Mouse (Mus musculus) kidney, postnatal 4 days (tissue): ENCODE results near the gene Trpv5.

ENCODE experiments used
- DNase-seq, 2 experiments: peaks; one replicate each; pipeline ENCODE4 v3.0.0; 2021; ENCODE audit warnings: mixed read lengths in 2 of 2

Trpv5 gene

DNA sequence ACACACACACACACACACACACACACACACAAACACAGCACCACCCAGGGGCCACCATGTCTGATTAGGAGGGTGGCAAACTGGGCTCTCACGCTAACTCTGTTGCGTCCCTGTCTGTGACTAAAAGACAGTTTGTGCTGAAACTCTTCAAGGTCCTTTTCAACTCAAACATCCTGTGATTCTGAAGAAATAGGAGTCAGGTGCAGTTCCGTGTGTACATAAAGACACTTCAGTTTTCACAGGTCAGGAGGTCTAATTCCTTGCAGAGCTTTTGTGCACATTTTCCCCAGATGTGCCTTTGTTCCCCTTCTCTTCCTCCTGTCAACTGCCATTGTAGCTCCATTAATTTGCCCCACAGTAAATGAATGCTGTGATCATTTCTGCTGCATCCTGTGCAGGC is 40.1 kb downstream of the Trpv5 start:
- no peak for DNase-seq

DNA sequence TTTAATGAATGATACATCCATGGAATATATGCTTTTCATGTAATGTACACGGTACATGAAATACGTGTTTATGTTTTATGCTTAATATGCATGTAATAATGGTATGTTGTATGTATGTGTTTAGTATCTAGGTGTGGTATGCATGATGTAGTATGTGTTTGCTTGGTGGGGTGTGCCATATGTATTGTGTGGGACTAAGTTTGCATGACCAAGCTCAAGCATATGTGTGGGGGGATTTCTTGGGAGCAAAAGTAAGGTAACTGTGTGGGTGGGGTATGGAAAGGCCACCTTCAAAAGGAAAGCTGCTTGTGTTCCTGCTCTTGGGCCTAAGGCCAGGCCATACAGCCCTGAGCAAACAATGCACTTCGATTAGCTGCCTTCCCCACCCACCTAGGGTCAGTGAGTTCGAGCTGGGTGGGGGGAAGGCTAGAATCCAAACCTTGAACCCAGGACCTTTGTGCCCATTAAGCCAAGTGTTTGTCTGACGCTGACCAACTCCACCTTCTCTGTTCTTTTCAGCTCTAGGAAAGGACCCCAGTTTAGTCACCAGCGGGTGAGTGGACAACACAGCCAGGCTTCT is 42.6 kb downstream of the Trpv5 start:
- DNase-seq: no peak

DNA sequence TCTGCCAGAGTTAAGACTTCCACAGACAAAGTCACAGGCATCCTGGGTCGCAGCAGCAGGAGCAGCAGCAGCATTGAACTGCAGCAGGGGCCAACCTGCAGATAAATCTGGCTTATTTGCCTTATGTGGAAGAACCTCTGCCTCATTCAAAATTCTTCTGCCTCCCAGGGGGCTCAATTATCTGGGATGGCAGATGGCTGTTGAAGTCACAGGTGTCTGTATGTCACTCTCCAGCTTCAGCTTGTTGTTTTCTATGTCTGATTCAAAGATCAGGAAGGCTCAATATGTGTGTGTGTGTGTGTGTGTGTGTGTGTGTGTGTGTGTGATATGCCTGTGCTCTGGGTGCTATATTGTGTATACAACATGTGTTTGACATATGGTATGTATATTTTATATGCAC is 43.2 kb downstream of the Trpv5 start:
- DNase-seq: no peak

DNA sequence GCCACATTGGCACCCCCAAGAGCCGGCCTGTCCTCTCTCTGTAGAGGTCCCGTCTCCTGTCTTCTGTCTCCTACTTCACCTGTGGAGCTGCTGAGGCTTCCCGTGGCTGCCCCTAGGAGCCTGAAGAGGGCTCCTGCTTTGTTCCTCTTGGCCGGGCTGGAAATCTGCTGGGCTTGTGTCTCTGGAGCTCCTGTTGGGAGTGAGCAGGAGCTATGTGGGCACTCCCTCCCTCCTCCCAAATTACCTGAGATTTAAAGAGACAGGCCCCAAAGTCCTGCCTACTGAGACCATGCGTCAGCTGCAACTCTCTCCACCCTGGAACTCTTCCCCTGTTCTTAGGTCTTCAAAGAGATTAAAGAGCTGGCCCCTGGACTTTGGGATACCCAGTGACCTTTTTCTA is 44.4 kb downstream of the Trpv5 start, which contains the start of gene Trpv6:
Gene Trpv6, minus strand, starts transcription at position 228 of the 400 bp plus-strand sequence.
- DNase-seq: peak in 1 of 2 experiments; percentile 19

DNA sequence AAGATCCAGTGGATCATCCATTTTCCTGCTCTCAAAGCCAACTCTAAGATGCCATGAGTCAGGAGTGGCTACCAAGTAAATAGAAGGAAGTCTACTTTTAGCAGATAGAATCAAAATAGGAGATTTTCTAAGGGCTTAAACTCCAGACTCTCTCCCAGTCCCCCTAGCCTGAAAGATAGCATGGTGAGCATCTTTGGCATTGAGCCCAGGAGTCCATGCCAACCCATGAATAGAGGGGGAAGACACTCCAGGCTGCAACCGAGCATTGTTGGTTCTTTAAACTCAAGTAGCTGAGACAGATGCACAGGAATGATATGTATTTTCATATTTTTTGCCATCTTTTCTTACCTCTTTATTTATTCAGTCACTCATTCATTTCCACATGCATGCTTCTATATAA is 45.4 kb downstream of the Trpv5 start:
- DNase-seq: no peak

DNA sequence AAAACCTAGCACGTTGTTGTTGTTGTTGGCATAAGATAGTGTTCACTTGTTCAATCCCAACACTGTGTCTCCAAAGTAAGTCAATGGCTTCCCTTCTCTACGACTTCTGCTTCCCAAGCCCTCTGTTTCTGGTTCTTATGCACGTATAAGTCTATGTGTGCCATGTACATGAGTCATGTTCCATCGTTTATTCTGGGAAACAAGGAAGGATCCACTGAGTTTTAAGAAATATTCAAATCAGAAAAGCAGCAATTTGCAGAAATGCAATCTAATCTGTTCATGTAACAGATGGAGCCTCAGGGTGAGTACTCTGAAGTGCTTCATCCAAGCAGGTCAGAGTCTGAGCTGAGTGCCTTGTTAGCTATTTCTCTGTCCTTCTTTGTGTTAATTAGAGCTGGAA is 49.0 kb downstream of the Trpv5 start:
- no peak for DNase-seq

DNA sequence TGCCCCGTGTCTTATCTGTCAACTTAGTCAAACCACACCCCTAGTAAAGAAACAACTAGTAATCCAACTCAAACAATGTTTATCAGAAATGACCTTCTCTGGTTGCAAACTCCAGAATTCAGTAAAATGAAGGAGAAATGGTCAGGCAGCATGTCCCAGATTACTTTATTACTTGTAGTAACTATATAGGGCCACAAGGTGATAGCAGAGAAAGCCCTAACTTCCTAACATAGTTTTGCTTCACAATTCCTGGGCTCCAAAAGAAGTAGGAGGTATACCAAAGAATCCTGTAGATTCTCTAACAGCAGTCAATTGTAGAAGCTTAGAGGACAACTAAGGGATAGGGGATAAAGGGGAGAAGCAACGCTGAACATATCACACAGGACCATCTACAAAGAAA is 49.8 kb downstream of the Trpv5 start:
- no peak for DNase-seq

DNA sequence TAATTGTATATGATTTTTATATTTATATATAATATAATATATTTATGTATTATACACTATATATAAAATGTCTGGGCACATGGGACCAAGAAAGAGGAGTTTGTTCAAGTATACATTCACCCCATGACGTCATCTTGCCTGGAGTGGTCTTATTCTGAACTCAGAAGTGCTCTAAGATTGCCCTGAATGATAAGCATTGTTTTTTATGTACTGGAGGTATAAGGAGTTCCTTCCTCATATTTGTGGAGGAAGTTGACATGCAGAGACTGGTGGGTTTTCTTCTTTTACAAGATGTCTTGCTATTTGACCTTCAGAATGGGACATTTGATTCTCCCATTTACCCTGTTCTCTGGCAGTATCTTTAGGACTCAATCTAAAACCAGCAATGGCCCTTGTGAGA is 52.4 kb downstream of the Trpv5 start:
- no peak for DNase-seq

DNA sequence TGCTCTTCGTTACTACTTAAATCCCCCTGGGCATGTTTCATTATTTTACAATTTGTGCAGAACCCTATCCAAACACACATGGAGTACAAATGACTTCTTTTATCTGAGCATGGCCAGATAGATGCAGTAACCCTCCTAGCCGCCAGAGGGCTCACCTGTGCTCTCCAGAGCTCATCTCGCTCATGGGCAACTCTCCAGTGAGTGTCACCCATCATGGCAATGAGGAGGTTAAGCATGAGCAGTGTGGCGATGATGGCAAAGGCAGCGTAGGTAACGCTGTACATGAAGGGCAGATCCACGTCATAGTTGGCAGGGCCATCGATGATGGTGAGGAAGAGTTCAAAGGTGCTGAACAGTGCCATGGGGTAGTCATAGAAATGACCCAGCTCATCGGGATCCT is 57.9 kb downstream of the Trpv5 start:
- DNase-seq: peak; percentile 29 to 32

DNA sequence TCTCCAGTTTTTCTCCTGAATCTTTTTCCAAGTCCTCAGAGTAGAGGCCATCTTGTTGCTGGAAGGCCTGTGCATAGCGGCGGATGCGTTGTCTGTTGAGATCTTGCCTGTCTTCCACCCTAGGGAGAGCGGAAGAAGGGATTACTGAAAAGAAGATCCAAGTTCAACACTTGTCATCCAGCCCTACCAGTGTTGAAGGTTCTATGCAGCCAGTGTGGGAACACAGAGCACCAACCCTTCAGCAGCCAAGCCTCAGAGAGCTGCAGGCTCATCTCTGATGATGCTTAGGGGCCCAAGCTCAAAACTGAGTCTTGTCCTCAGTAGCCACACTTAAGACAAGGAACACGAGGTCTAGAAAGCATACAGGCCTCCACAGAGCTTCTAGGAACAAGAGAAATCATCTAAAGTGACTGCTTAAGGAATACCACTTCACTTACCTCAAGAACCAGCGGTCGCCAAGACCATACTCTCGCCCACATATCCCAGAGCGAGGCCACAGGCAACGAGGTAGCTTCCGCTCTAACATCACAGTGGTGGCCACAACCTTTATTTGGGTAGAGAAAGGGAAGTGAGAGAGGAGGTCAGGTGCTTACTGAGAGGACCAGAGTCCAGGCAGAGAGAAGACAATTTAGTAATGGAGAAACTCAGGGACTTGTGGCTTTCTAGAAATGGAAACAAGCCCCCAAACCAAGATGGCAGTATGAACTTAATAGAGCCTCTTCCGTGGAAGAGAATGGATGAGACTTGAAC is 59.2 kb downstream of the Trpv5 start:
- no peak for DNase-seq

DNA sequence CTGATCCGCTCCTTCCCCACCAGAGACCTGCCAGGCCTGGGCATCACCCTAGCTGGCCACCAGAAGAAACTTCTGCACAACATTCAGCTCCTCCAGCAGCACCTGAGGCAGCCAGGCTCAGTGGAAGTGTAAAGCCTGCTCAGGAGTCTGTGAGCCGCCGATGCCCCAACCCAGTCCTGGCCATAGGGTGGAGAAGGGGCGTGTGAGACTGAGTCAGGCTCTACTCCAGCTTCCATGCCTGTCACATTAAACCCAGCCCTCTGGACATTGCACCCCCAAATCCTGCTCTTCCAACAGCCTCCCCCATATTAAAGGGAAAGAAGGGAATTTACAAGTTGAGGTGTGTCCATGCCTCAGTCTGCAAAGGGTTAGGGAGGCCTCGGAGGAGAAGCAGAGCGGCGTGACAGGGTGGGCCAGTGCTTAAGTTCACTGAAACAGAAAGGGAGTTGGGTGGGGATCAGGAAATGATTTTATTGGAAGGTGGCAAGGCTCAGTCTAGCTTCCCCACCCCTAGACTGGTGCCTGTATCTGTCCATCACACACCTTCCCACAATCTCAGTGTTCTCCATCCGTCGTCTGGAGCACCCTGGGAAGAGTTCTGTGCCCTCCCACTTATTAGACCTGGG is 60.3 kb downstream of the Trpv5 start:
- DNase-seq: no peak

DNA sequence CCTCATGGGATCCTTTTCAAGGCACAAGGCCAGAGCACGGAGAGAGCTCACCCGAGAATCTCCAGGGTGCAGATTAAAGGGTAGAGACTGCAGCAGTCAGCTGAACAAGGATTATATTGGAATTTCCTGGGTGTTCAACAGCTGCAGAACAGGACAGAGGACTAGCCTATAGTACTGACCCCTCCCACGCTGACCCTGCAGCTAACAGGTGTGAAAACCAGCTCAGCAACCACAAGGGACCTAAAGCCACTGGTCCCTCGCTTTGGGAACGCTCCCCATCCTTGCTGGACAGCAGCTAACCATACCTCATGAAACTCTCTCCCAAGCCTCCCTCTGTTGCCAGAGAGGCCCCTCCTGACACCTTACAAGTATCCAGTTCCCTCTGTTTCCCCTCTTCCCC is 72.9 kb downstream of the Trpv5 start:
- no peak for DNase-seq

DNA sequence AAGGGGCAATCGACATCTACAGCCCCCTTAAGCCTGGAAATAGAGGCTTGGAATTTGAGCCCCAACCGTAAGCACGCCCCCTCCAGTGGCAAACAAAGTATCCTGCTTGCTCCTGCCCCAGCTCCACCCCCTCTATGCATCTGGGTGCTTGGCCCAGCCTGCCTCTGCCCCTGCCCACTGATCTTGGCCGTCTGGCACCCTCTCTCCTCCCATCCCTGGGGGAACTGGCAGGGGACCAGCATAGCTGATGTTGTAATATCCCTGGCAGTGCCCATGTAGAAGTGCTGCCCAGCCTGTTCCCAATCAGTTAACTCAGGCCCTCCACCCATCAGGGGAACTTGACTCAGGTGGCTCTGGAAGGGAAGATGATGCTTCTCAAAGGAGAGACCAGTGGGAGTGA is 74.4 kb downstream of the Trpv5 start:
- peak; percentile 26 to 51 for DNase-seq

DNA sequence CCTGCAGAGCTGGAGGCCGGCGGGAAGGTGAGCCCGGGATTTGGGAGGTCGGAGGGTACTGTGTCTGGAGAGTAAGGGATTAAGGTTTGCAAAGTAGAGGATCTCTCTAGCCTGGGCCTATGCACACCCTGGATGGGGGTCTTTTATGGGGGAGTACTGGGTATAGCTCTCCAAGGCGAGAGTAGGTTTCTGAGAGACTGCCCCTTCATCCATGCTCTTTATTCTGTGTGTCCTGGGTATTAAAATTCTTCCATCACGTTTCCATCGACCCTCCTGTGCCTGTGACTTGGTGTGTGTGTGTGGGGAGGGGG is 74.8 kb downstream of the Trpv5 start:
- no peak for DNase-seq

DNA sequence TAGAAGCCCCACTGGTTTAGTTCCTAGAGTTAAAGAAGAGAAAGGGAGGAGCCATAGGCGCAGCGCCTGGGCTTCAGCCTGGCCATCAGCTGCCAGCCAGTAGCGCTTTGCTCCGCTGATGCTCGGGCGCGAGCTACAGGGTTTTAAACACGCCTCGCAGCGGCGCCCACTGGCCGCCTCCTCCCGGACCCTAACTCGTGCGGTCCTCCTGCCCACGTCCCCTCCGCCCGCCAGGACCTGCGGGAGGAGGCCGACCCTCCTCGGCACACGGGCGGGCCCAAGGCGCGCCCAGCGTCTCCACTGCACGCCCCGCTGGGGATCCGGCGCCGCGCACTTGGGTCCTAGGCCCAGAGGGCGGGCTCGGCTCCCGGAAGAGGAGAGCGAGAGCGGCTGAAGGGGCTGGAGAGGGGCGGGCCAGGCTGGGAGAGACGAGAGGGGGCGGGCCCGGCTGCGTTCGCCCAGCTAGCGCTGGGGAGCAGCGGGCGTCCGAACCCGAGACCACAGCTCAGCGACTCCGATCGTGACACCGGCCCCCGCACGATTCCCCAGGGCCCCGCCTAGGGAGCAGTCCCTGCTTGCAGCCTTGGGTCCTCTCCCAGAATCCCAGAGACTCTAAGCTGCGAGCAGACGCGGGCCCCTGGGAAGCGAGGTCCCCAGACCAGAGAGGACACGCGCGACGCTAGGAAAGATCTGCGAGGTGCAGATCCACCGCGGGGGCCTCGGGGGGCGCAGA is 75.3 kb downstream of the Trpv5 start, which contains the start of gene Ephb6:
Gene Ephb6, plus strand, starts transcription at position 422 of the 733 bp plus-strand sequence.
- peak; percentile 86 to 91 for DNase-seq

DNA sequence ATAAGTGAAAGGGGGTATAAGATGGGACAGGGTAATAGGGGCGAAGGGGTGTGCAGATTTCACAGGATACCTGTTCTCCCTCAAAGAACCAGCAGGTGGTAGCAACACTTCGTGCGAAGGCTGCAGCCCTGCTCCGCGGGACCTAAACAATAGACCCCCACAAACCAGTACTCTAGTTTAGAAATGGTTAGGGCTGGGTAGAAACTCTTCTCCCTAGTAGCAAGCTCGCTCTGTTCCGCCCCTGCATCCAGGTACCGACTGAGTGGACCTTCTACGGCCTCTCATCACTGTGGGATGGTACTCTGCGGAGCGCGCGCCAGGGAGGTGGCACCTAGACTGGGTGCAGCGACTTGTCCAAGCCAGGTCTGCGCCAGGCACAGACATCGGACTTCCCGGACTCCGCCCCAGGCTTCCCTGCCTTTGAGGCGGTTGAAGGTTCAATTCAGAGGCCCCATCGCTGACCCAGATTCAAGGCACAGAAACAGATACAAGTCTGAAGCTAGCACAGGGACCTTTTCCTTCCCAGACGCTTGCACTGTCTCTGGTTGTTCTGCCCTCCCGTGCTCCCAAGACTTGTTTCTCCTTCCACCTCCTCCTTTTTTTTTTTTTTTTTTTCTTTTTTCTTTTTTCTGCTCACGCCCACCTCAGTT is 76.0 kb downstream of the Trpv5 start:
- peak; percentile 65 to 73 for DNase-seq
